Mouse (Mus musculus) liver, adult 2 months (tissue): ENCODE data around the gene Sgip1. TPM values are rescaled to one million over a fixed set of nuclear protein-coding genes. Genes with fewer than 3 reads are reported as not detected.

Experiments
- DNase-seq: peaks from one replicate; pipeline ENCODE4 v3.0.0-alpha.2; 2011; ENCODE audit warnings: low read depth, low spot score; ENCODE audit errors: extremely low read depth
- H3K27ac ChIP-seq: fragments of 200-500 bp; replicated peaks from 2 replicates; pipeline ENCODE4 v1.5.1; 2012; ENCODE audit warnings: low read depth, mild to moderate bottlenecking, control low read depth, inconsistent platforms, low read length; ENCODE audit not compliant: insufficient read depth
- H3K27me3 ChIP-seq: fragments of 200-500 bp; 2 replicates; pipeline ENCODE4 v1.6.1; 2012; ENCODE audit warnings: mild to moderate bottlenecking, moderate library complexity, low read length, inconsistent platforms; ENCODE audit not compliant: control insufficient read depth, insufficient read depth
- H3K36me3 ChIP-seq: fragments of 200-500 bp; 2 replicates; pipeline ENCODE4 v1.6.1; 2012; ENCODE audit warnings: low read length, inconsistent platforms; ENCODE audit not compliant: control insufficient read depth, insufficient read depth
- H3K4me1 ChIP-seq: fragments of 200-500 bp; 2 replicates; pipeline ENCODE4 v1.6.1; 2011; ENCODE audit warnings: low read length; ENCODE audit not compliant: control insufficient read depth, insufficient read depth
- H3K4me3 ChIP-seq: fragments of 200-500 bp; 2 replicates; pipeline ENCODE4 v1.5.1; 2011; ENCODE audit warnings: low read depth, mild to moderate bottlenecking, control low read depth, low read length, moderate library complexity; ENCODE audit not compliant: insufficient read depth
- H3K79me2 ChIP-seq: fragments of 200-500 bp; 2 replicates; pipeline ENCODE4 v1.6.1; 2012; ENCODE audit warnings: inconsistent platforms, mild to moderate bottlenecking, low read length, moderate library complexity; ENCODE audit not compliant: control insufficient read depth, insufficient read depth
- H3K9ac ChIP-seq: fragments of 200-500 bp; 2 replicates; pipeline ENCODE4 v1.6.1; 2012; ENCODE audit warnings: low read depth, mild to moderate bottlenecking, control low read depth, inconsistent platforms, low read length
- CTCF ChIP-seq: fragments of 200-500 bp; IDR thresholded peaks from 2 replicates; pipeline ENCODE4 v1.5.1; 2011; ENCODE audit warnings: low read depth, low read length, control low read depth
- POLR2A ChIP-seq: fragments of 200-500 bp; IDR thresholded peaks from 2 replicates; pipeline ENCODE4 v1.6.1; 2011; ENCODE audit warnings: low read length, control low read depth; ENCODE audit not compliant: insufficient read depth; ENCODE audit errors: extremely low read depth
- WGBS: fragments of 180-500 bp; shearing (Covaris S2); methylation state at CpG from one replicate; pipeline ENCODE4 v1.1.7; 2018; 5-methylcytosine and 5-hydroxymethylcytosine counted together
- polyA plus RNA-seq: library from polyadenylated mRNA; depleted of rRNA; stranded (reverse); fragments of >200 nt; gene quantifications from 2 replicates; pipeline ENCODE4 v1.2.3, GENCODE M21; 2012
- total RNA-seq: library from RNA; depleted of rRNA; stranded (reverse); fragments of >200 nt; gene quantifications from 2 replicates; pipeline ENCODE4 v1.2.3, GENCODE M21; 2014

The Sgip1 gene
- total and polyA plus RNA-seq, 2 experiments = 0.07 to 0.46 TPM

DNA sequence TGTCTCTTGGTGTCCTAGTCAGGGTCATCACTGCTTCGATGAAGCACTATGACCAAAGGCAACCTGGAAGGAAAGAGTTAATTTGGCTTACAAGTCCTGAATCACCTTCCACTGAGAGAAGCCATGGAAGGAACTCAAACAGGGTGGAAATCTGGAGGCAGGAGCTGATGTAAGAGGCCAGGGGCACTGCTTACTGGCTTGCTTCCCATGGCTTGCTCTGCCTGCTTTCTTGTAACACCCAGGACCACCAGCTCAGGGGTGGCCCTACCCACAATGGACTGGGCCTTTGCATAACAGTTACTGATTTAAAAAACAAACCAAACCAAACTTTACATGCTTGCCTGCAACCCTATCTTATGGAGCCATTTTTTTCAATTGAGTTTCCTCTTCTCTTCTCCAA lies 177.1 kb downstream of the Sgip1 start:
- no peak overlapping the region for H3K4me3 ChIP-seq
- H3K9ac ChIP-seq = no peak overlapping the region
- 95% methylated on average over 1 of the region's 1 CpGs for WGBS
- TF ChIP-seq CTCF (no peak), POLR2A (no peak)
- DNase-seq = no peak
- H3K36me3 ChIP-seq = no peaks in the 10 kb centered on the region
- H3K79me2 ChIP-seq = no peaks in the 10 kb centered on the region
- H3K4me1 ChIP-seq = no peaks in the 10 kb centered on the region
- no peaks in the 10 kb centered on the region for H3K27me3 ChIP-seq
- H3K27ac ChIP-seq = no peak overlapping the region

- Histone ChIP-seq H3K9ac (no peak overlapping the region), H3K36me3 (no peaks in the 10 kb centered on the region), H3K27ac (no peak overlapping the region), H3K79me2 (no peaks in the 10 kb centered on the region), H3K4me1 (no peaks in the 10 kb centered on the region), H3K4me3 (no peak overlapping the region), H3K27me3 (no peaks in the 10 kb centered on the region)
- no peak for TF ChIP-seq POLR2A
- no peak for TF ChIP-seq CTCF
- WGBS = 60% methylated on average over 3 of the region's 4 CpGs
- DNase-seq = no peak
Measured at GRCm38 (mm10) chr4:102929491-102929890, 188.4 kb downstream of the Sgip1 start.

DNA sequence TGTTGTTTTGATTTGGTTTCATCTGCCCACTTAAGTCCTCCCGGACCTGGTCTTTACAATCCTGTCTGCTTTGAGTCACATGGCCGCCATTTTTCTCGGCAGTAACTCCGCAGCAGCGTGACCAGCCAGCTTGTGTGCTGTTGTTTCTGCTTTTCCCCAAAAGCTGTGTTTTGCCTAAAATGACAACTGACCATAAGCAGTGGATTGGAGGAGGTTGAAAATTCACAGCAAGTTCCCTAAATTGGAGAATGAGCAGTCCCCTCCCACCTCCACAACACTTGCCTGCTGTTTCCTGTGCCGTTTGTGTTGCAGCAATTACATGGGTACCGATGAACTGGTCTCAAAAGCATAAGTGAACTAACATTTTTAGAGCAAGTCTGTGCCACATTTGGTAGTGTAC lies 189.6 kb downstream of the Sgip1 start:
- 83% methylated on average over 7 of the region's 7 CpGs for WGBS
- H3K9ac ChIP-seq = no peak overlapping the region
- no peaks in the 10 kb centered on the region for H3K79me2 ChIP-seq
- TF ChIP-seq POLR2A = no peak
- no peak for TF ChIP-seq CTCF
- DNase-seq = peak; percentile 5
- H3K4me1 ChIP-seq = no peaks in the 10 kb centered on the region
- H3K27ac ChIP-seq = no peak overlapping the region
- no peaks in the 10 kb centered on the region for H3K27me3 ChIP-seq
- no peaks in the 10 kb centered on the region for H3K36me3 ChIP-seq
- H3K4me3 ChIP-seq = no peak overlapping the region

GRCm38 (mm10) chr4:102940266-102940665 lies 199.2 kb downstream of the Sgip1 start:
- H3K4me3 ChIP-seq = no peak overlapping the region
- no peak overlapping the region for H3K9ac ChIP-seq
- WGBS = 76% methylated on average over 3 of the region's 3 CpGs
- H3K27ac ChIP-seq = no peak overlapping the region
- H3K79me2 ChIP-seq = no peaks in the 10 kb centered on the region
- H3K4me1 ChIP-seq = no peaks in the 10 kb centered on the region
- DNase-seq = no peak
- H3K27me3 ChIP-seq = no peaks in the 10 kb centered on the region
- H3K36me3 ChIP-seq = no peaks in the 10 kb centered on the region
- TF ChIP-seq POLR2A (no peak), CTCF (no peak)

GRCm38 (mm10) chr4:102940738-102941137 lies 199.6 kb downstream of the Sgip1 start:
- Histone ChIP-seq H3K79me2 (no peaks in the 10 kb centered on the region), H3K36me3 (no peaks in the 10 kb centered on the region), H3K27me3 (no peaks in the 10 kb centered on the region), H3K9ac (no peak overlapping the region), H3K4me3 (no peak overlapping the region), H3K27ac (no peak overlapping the region), H3K4me1 (no peaks in the 10 kb centered on the region)
- TF ChIP-seq POLR2A (no peak), CTCF (no peak)
- DNase-seq = no peak
- WGBS = 92% methylated on average over 4 of the region's 4 CpGs

- Histone ChIP-seq H3K36me3 (no peaks in the 10 kb centered on the region), H3K4me1 (no peaks in the 10 kb centered on the region), H3K79me2 (no peaks in the 10 kb centered on the region), H3K9ac (no peak overlapping the region), H3K4me3 (no peak overlapping the region), H3K27ac (no peak overlapping the region), H3K27me3 (no peaks in the 10 kb centered on the region)
- whole genome bisulfite sequencing = 80% methylated on average over 6 of the region's 6 CpGs
- no peak for DNase-seq
- TF ChIP-seq CTCF (no peak), POLR2A (no peak)
Measured at GRCm38 (mm10) chr4:102944325-102944724, 203.2 kb downstream of the Sgip1 start.
